Mouse (Mus musculus): ENCODE measurements around the gene Uqcc1.
"Not testable (repeated sequence)": the region's sequence is repeated elsewhere in the genome, so short reads cannot be mapped to it uniquely, and the experiment has no call there.

Uqcc1 gene

GRCm38 (mm10) chr2:155928711-155929345, 1.3 kb downstream of the Uqcc1 start:
- DNase-seq (ENCODE audit: low spot score), result no peak

DNA sequence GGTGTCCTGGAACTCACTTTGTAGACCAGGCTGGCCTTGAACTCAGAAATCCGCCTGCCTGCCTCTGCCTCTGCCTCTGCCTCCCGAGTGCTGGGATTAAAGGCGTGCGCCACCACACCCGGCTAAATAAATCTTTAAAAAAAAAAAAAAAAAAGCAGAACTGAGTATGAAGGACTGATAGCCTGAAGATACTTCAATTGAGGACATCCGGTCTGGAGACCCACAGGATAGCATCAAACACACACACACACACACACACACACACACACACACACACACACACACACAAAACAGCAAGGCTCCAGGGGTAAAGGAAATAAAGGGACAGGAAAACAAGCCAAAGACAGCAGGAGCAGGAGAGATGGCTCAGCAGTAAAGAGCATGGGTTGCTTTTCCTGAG, 4.9 kb downstream of the Uqcc1 start:
- DNase-seq (ENCODE audit: low spot score), result not testable (repeated sequence)

GRCm38 (mm10) chr2:155923143-155923542, 7.0 kb downstream of the Uqcc1 start:
- DNase-seq (ENCODE audit: low spot score), result no peak

DNA sequence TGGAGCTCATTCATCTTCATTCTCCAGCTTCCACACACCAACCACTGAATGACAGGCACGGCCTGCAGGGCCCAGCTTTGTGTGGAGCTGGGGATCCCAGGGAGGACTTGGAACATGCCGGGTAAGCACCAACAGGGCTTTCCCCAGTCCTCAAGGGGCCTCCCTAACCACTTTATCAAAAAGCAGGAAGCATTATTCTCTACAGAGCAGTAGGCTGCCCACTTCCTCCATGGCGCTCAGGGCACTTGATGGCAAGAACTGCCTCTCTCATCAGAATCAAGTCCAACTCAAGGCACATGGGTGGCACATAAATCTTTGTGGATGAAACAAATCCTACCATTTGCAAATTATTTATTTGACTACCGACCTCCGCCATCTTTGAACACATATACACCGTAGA, 15.4 kb downstream of the Uqcc1 start:
- DNase-seq (ENCODE audit: low spot score), result no peak

DNA sequence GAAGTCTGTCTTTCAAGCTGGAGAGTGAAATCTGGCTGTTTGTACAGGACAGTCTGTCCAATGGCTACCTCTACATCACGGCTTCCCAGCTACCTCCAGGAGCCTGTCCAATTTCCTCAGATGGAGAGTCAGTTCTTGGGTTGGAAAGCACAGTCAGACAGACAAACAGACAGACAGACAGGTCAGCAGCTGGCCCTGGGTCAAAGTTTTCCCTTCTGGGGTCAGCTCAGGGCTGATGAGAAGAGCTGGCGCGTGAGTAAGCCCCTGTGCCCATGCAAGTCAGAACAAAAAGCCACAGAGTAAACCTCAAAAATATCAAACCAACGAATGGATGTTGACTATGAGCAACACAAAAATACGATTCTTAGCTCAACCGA, 26.5 kb downstream of the Uqcc1 start:
- DNase-seq (ENCODE audit: low spot score), result no peak

DNA sequence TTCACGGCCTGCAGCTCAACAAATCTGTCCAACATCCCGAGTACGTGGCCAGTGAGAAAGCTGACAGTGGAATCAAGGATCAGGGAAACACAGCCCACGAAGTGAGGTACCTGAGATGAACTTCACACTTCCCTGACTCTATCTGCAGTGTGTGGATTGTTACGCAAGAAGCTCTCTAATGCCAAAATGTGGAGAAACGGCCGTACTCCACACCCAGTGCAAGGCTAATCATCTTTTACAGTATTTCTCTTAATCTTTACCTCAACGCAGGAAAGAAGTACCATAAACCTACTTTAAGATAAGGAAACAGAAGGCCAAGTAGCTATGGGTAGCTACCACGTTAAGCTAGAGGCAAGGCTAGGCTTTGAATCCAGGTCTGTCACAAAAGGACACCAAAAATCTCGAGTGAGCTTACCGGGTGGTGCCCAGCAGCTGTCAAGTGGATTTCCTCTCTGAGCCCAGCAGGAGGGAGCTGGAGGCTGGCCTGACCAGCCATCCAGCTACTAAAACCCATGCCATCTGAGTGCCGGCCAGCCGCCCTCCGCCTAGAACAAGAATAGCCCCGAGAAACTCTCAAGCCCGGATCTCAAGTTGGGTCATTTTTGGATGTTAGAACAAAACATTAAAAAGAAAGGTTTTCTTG, 27.0 kb downstream of the Uqcc1 start:
- DNase-seq (ENCODE audit: low spot score), result peak; percentile 37

GRCm38 (mm10) chr2:155895046-155895735, 34.9 kb downstream of the Uqcc1 start:
- DNase-seq (ENCODE audit: low spot score), result no peak

GRCm38 (mm10) chr2:155894307-155895045, 35.6 kb downstream of the Uqcc1 start:
- no peak for DNase-seq (ENCODE audit: low spot score)

- DNase-seq (ENCODE audit: low spot score), result no peak
Observed at GRCm38 (mm10) chr2:155886776-155887175, 43.3 kb downstream of the Uqcc1 start.

GRCm38 (mm10) chr2:155885271-155885697, 44.8 kb downstream of the Uqcc1 start:
- DNase-seq (ENCODE audit: low spot score), result no peak

DNA sequence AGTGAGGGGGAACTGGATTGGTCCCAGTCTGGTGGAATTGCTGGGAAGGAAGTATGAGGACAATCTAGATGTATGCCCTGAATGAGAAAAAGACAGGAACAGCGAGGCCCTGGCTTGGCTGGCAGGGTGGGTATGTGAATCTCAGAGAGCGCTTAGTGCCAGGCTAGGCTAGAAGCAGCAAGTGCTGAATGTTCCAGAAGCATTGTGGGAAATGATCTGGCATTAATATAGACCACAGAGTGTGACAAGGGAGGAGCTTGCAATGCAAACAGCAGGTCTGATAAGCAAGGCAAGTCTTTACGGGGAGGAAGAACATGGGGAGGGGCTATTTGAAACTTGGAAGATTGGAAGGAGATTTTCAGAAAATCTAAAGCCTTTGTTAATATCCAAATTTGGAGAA, 48.0 kb downstream of the Uqcc1 start:
- no peak for DNase-seq (ENCODE audit: low spot score)

DNA sequence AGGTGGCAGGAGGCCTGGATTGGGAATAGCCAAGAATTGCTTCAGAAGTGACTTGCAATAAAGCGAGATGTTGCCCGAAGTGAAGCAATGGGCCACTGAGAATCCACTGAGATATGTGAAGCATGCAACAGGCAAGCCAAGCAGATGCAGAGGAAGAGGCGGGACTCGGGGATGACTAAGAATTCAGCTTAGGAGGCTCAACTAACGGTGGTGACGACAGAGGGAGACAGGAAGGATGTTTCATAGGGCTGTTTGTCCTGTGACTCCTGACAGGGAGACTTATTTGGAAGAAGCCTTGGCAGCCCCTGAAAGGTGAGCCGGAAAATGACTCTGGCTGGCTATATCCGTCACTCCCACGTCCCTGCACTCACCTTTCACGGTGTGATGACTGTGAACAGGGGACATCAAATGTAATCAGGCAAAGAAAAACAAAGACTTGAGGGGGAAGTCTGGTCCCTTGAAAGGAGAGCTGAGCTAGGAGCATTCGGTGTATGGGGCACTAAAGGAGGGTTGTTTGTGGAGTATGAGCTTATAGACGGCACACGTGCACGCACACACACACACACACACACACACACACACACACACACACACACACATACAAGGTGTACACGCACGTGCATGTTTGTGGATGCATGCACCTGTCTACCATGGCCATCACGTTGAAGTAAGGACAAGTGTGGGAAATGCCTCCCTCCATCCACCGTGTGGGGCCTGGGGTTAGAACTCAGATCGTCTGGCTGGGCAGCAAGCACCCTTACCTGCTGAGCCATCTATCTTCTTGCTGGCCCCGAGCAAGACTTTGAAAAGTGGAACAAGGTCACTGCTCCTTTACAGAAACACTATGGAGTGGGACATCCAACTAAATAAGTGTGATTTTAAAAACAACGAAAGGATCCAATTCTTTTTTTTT, 50.9 kb downstream of the Uqcc1 start:
- DNase-seq (ENCODE audit: low spot score), result peak; percentile 79

DNA sequence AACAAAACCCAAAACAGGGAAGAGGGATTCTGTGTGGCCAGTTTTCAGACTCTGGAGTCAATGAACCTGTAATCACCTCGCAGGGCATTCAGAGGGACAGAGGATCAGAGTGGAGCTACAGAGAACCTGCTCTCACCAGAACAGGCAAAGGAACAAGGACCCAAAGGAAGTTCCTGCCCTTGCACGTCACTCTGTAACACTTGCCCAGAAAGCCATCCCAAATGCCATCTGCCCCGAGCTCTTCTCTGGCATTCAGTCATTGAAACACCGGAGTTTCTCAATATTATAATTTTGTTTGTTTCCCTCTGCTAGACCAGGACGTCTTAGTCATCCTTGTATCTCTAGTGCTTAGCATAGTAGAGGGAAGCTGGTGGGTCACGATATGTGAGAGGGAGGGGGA, 56.5 kb downstream of the Uqcc1 start:
- peak; percentile 74 for DNase-seq (ENCODE audit: low spot score)

DNA sequence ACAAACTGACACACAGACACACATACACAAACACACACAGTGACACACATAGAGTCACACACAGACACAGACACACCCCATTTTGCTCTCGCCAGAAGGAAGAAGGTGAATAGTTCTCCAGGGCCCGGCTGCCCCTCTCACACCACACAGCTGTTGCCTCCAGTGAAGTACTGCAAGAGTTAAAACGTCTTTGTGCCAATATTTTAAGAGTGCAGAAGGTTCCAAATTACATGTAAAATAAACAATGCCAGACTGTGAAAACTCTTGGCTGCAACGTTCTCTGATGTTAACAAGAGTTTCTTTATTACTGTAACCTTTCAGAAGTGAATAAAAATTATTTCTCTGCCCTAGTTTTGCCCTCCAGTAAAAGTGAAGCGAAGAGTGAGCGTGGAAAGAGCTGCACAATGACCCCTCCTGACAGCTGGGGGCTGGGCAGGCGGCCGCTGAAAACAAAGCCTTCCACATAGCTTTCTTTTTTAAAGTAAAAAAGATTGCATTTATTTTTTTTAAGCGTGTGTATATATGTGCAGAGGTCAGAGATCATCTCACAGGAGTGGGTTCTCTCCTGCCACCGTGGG, 57.1 kb downstream of the Uqcc1 start:
- DNase-seq (ENCODE audit: low spot score), result peak; percentile 50

DNA sequence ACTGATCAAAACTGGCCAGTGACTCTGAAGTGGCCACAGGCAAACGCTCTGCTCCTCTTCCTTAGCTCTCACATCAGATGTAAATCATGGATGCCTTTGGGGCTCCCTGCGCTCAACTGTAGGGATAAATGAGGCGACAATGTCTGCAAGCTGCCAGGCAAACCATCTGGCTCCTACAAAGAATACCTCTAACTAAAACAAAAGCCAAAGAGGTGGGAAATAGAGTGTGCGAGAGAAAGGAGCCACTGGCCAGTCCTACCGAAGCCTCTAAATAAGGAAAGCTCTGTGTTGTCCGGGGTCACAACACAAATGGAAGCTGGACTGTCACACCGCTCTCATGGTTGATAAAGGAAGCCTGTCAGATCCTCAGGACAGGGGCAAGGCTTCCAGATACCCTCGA, 57.6 kb downstream of the Uqcc1 start:
- no peak for DNase-seq (ENCODE audit: low spot score)

- DNase-seq (ENCODE audit: low spot score), result no peak
Observed at GRCm38 (mm10) chr2:155869772-155870171, 60.3 kb downstream of the Uqcc1 start.

DNA sequence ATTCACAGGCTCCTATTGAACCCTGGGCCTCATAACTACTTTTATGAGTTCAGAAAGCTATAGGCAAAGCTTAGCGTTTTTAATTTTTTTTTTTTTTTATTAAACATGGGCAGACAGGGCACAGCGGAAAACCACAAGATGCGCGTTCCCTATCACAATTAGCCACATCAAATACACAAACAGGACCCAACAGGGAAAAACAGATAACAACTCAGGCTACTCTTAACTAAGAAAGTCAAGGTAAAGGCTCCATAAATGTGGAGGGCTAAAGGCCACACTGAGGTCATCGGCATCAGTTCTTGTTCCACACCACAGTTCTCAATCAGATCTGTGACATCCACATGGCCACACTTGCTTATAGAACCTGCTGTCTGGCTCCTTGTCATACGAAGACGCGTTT, 61.8 kb downstream of the Uqcc1 start:
- no peak for DNase-seq (ENCODE audit: low spot score)

GRCm38 (mm10) chr2:155863301-155863867, 66.7 kb downstream of the Uqcc1 start:
- no peak for DNase-seq (ENCODE audit: low spot score)

- no peak for DNase-seq (ENCODE audit: low spot score)
Observed at GRCm38 (mm10) chr2:155862573-155863300, 67.4 kb downstream of the Uqcc1 start.

- no peak for DNase-seq (ENCODE audit: low spot score)
Observed at GRCm38 (mm10) chr2:155861581-155861980, 68.5 kb downstream of the Uqcc1 start.
